Comparison of ENCODE assay signal across 22 mouse cellular contexts in genomic region chrX:142316106-142316505, GRCm38 (mm10). TPM values are rescaled to one million over a fixed set of nuclear protein-coding genes. Genes with fewer than 3 reads are reported as not detected.
DNase-seq lines count a peak whose midpoint lies in the region; ATAC-seq lines count a peak whose summit lies in the region.
"Had no signal": no experiment of that assay in that cellular context is flagged by ENCODE, and none has a peak within 500 bp of the region (broad histone marks: within the 10 kb centered on the region; RNA-seq: fewer than 3 reads in every experiment).

No protein-coding gene starts in this region.

- H3K36me3 ChIP-seq in embryonic facial prominence, embryonic 11.5 days (replicated peaks; ENCODE audit: control insufficient read depth, insufficient read depth, low read depth, low read length): no peaks in the 10 kb centered on the region
- no peaks in the 10 kb centered on the region for H3K36me3 ChIP-seq in embryonic facial prominence, embryonic 10.5 days (replicated peaks)
- no peaks in the 10 kb centered on the region for H3K36me3 ChIP-seq in kidney, embryonic 14.5 days (ENCODE audit: control insufficient read depth, insufficient read depth, low read length)
- H3K36me3 ChIP-seq: embryonic facial prominence, embryonic 12.5 days; forebrain, embryonic 12.5 days; heart, embryonic 15.5 days; hindbrain, embryonic 10.5 days had no signal

- no peak overlapping the region for H3K9ac ChIP-seq in embryonic facial prominence, embryonic 11.5 days (replicated peaks; ENCODE audit: low read length)
- H3K9ac ChIP-seq in kidney, embryonic 14.5 days (ENCODE audit: low read depth, low read length): no peak overlapping the region
- H3K9ac ChIP-seq: embryonic facial prominence, embryonic 12.5 days; forebrain, embryonic 12.5 days; heart, embryonic 15.5 days; hindbrain, embryonic 14.5 days had no signal

- H3K27ac ChIP-seq in embryonic facial prominence, embryonic 11.5 days (replicated peaks; ENCODE audit: low read depth, low read length): no peak overlapping the region
- H3K27ac ChIP-seq in embryonic facial prominence, embryonic 10.5 days (replicated peaks): no peak overlapping the region
- no peak overlapping the region for H3K27ac ChIP-seq in kidney, embryonic 14.5 days (ENCODE audit: low read depth, low read length)
- H3K27ac ChIP-seq: embryonic facial prominence, embryonic 12.5 days; forebrain, embryonic 12.5 days; heart, adult 2 months; heart, embryonic 15.5 days; hindbrain, embryonic 10.5 days; hindbrain, embryonic 14.5 days had no signal

- H3K9me3 ChIP-seq in embryonic facial prominence, embryonic 11.5 days (replicated peaks; ENCODE audit: control insufficient read depth, low read length): no peaks in the 10 kb centered on the region
- H3K9me3 ChIP-seq in embryonic facial prominence, embryonic 10.5 days: no peaks in the 10 kb centered on the region
- H3K9me3 ChIP-seq in kidney, embryonic 14.5 days (ENCODE audit: control insufficient read depth, low read length): no peaks in the 10 kb centered on the region
- H3K9me3 ChIP-seq: embryonic facial prominence, embryonic 12.5 days; forebrain, embryonic 12.5 days; heart, embryonic 15.5 days; hindbrain, embryonic 10.5 days had no signal

- no peak for ATAC-seq in embryonic facial prominence, embryonic 11.5 days (replicated peaks; ENCODE audit: insufficient number of reproducible peaks, low FRiP score, low TSS enrichment, low read depth)
- no peak for ATAC-seq in kidney, embryonic 14.5 days (ENCODE audit: low FRiP score, low TSS enrichment)
- ATAC-seq: activated CD4-positive, CD25-positive, alpha-beta regulatory T cell, adult 4 months; forebrain, embryonic 16.5 days; Patski had no signal

- 53% methylated on average over 9 of the region's 9 CpGs for WGBS in embryonic facial prominence, embryonic 11.5 days
- 61% methylated on average over 9 of the region's 9 CpGs for WGBS in embryonic facial prominence, embryonic 10.5 days
- 75% methylated on average over 9 of the region's 9 CpGs for WGBS in kidney, embryonic 14.5 days

- H3K27me3 ChIP-seq in embryonic facial prominence, embryonic 11.5 days (ENCODE audit: control insufficient read depth, insufficient read depth, low read length): no peaks in the 10 kb centered on the region
- H3K27me3 ChIP-seq in embryonic facial prominence, embryonic 10.5 days (replicated peaks; ENCODE audit: low read depth, poor library complexity, severe bottlenecking): peaks cover 42% of the 10 kb centered on the region
- no peaks in the 10 kb centered on the region for H3K27me3 ChIP-seq in kidney, embryonic 14.5 days (ENCODE audit: control insufficient read depth, insufficient read depth, low read length)
- H3K27me3 ChIP-seq: CH12.LX; heart, embryonic 15.5 days had no signal

- no peaks in the 10 kb centered on the region for H3K4me1 ChIP-seq in embryonic facial prominence, embryonic 11.5 days (ENCODE audit: control insufficient read depth, insufficient read depth, low read length)
- no peaks in the 10 kb centered on the region for H3K4me1 ChIP-seq in embryonic facial prominence, embryonic 10.5 days
- H3K4me1 ChIP-seq in kidney, embryonic 14.5 days (ENCODE audit: control insufficient read depth, insufficient read depth, low read length): no peaks in the 10 kb centered on the region
- H3K4me1 ChIP-seq: embryonic facial prominence, embryonic 12.5 days; forebrain, embryonic 12.5 days; heart, embryonic 15.5 days; hindbrain, embryonic 10.5 days had no signal

- DNase-seq in embryonic facial prominence, embryonic 11.5 days (ENCODE audit: low spot score): peak; percentile 15
- DNase-seq in embryonic facial prominence, embryonic 10.5 days (ENCODE audit: low spot score): no peak
- peak; percentile 13 to 34 for DNase-seq in kidney, adult 8-10 months
- peak; percentile 1 for DNase-seq in kidney, postnatal 14 days
- DNase-seq in adrenal gland, postnatal 14 days: no peak
- DNase-seq: adrenal gland, postnatal 25 days; cerebellum, adult 18-20 months; cerebellum, adult 9-11 months; cerebellum, postnatal 36 days; gastrocnemius, postnatal 14 days; heart, adult 2 months had no signal

- H3K4me3 ChIP-seq in embryonic facial prominence, embryonic 11.5 days (ENCODE audit: low read depth, low read length): no peak overlapping the region
- H3K4me3 ChIP-seq in embryonic facial prominence, embryonic 10.5 days: no peak overlapping the region
- no peak overlapping the region for H3K4me3 ChIP-seq in kidney, embryonic 14.5 days (ENCODE audit: low read length)
- H3K4me3 ChIP-seq: embryonic facial prominence, embryonic 12.5 days; forebrain, embryonic 12.5 days; heart, adult 2 months; heart, embryonic 15.5 days; hindbrain, embryonic 10.5 days had no signal

- no peak overlapping the region for H3K4me2 ChIP-seq in embryonic facial prominence, embryonic 11.5 days (ENCODE audit: low read depth, low read length)
- H3K4me2 ChIP-seq in kidney, embryonic 14.5 days (replicated peaks; ENCODE audit: low read depth, low read length): no peak overlapping the region
- H3K4me2 ChIP-seq: embryonic facial prominence, embryonic 12.5 days; forebrain, embryonic 12.5 days; heart, embryonic 11.5 days; heart, embryonic 15.5 days; hindbrain, embryonic 14.5 days had no signal

RNA-seq across cellular contexts. Expression of gene Kcne1l, which starts 10.0 kb away (rescaled TPM):
- polyA plus RNA-seq in embryonic facial prominence, embryonic 11.5 days (2014; fragmentation: Nextera tagmentation; extraction: Ambion mirVana): 20.0 and 20.5 TPM in 2 replicates
- 14.8 and 15.3 TPM in 2 replicates for polyA plus RNA-seq in embryonic facial prominence, embryonic 10.5 days (2016; fragmentation: Nextera tagmentation; extraction: Ambion mirVana)
- 19.1 and 19.3 TPM in 2 replicates for polyA plus RNA-seq in kidney, embryonic 14.5 days (2014; fragmentation: Nextera tagmentation; extraction: Ambion mirVana)
- total RNA-seq in adrenal gland, postnatal 14 days (2021): 0.22 and 1.0 TPM in 2 replicates
- total RNA-seq: CH12.LX; heart, adult 2 months had no signal
- polyA plus RNA-seq: activated CD4-positive, CD25-positive, alpha-beta regulatory T cell, adult 4 months; Patski had no signal

Comparison
In these comparisons a context has a peak if more than half of its experiments do, and no peak if none do; other contexts are left out.
1. DNase-seq: peak in embryonic facial prominence, embryonic 11.5 days (single experiment), kidney, adult 8-10 months (2 of 2) and kidney, postnatal 14 days (single experiment); none in embryonic facial prominence, embryonic 10.5 days (single experiment) and adrenal gland, postnatal 14 days (single experiment).